Mouse (Mus musculus): Measurements from ENCODE around the gene Prpsap2. TPM values are rescaled to one million over a fixed set of nuclear protein-coding genes. Genes with fewer than 3 reads are reported as not detected.
A peak's percentile ranks its signal among the peaks of the same experiment; 100 is the strongest.

Gene Prpsap2
- polyA plus RNA-seq, 1 experiment from 2014 or later, result 26.3 TPM

- Histone ChIP-seq H3K36me3 (ENCODE audit: control insufficient read depth, insufficient read depth, low read length) (no peaks in the 10 kb centered on the region), H3K9ac (ENCODE audit: low read depth, low read length) (peak overlapping the region; percentile 73), H3K27ac (ENCODE audit: low read length) (no peak overlapping the region), H3K4me2 (ENCODE audit: low read depth, low read length) (peak overlapping the region; percentile 76), H3K9me3 (ENCODE audit: control insufficient read depth, low read length) (no peaks in the 10 kb centered on the region), H3K4me1 (ENCODE audit: control insufficient read depth, insufficient read depth, low read length) (peaks cover 20% of the 10 kb centered on the region), H3K4me3 (ENCODE audit: low read length) (peak overlapping the region; percentile 56), H3K27me3 (replicated peaks; ENCODE audit: control insufficient read depth, insufficient read depth, low read length) (peaks cover 7% of the 10 kb centered on the region; the same call in 1 of the 2 replicates)
- WGBS, result 67% methylated on average over 8 of the region's 8 CpGs
- ATAC-seq, result no peak
Measured at GRCm38 (mm10) chr11:61685119-61685725, 76.7 kb downstream of the Prpsap2 start.

GRCm38 (mm10) chr11:61683907-61684731, 77.8 kb downstream of the Prpsap2 start, which contains the start of gene Fam83g:
Fam83g (plus strand) TSS chr11:61684091.
- Histone ChIP-seq H3K9ac (ENCODE audit: low read depth, low read length) (peak within 1 kb of the TSS; percentile 73), H3K9me3 (ENCODE audit: control insufficient read depth, low read length) (no peaks in the 10 kb centered on the region), H3K27ac (ENCODE audit: low read length) (peak within 1 kb of the TSS; percentile 90), H3K4me3 (ENCODE audit: low read length) (peak within 1 kb of the TSS; percentile 56), H3K27me3 (replicated peaks; ENCODE audit: control insufficient read depth, insufficient read depth, low read length) (peaks cover 7% of the 10 kb centered on the region; the same call in 1 of the 2 replicates), H3K4me1 (ENCODE audit: control insufficient read depth, insufficient read depth, low read length) (peaks cover 20% of the 10 kb centered on the region), H3K36me3 (ENCODE audit: control insufficient read depth, insufficient read depth, low read length) (no peaks in the 10 kb centered on the region), H3K4me2 (ENCODE audit: low read depth, low read length) (peak within 1 kb of the TSS; percentile 76)
- WGBS, result 2% methylated on average over 76 of the region's 76 CpGs
- peak; percentile 90 for ATAC-seq

Other genes with a start within 250 kb of the Prpsap2 start
- gene Epn2, start 182.4 kb downstream of the Prpsap2 start, polyA plus RNA-seq (2015; fragmentation: Nextera tagmentation; extraction: Ambion mirVana), result 13.9 and 15.6 TPM in 2 replicates
- 7.2 and 8.6 TPM in 2 replicates for gene Grap, start 108.8 kb downstream of the Prpsap2 start, polyA plus RNA-seq (2015; fragmentation: Nextera tagmentation; extraction: Ambion mirVana)
- 9.6 and 12.9 TPM in 2 replicates for gene Fam83g, start 78.0 kb downstream of the Prpsap2 start, polyA plus RNA-seq (2015; fragmentation: Nextera tagmentation; extraction: Ambion mirVana)
- gene Slc5a10, start 41.3 kb downstream of the Prpsap2 start, polyA plus RNA-seq (2015; fragmentation: Nextera tagmentation; extraction: Ambion mirVana), result 0.07 and 0.11 TPM in 2 replicates
- gene Ulk2, start 93.0 kb upstream of the Prpsap2 start, polyA plus RNA-seq (2015; fragmentation: Nextera tagmentation; extraction: Ambion mirVana), result 5.7 and 6.8 TPM in 2 replicates
- 12.3 and 13.0 TPM in 2 replicates for gene Akap10, start 168.2 kb upstream of the Prpsap2 start, polyA plus RNA-seq (2015; fragmentation: Nextera tagmentation; extraction: Ambion mirVana)
- gene Specc1, start 194.7 kb upstream of the Prpsap2 start, polyA plus RNA-seq (2015; fragmentation: Nextera tagmentation; extraction: Ambion mirVana), result 7.3 and 8.3 TPM in 2 replicates